Mouse (Mus musculus): Measurements from ENCODE around the gene Mast4.
"Not testable (repeated sequence)": the region's sequence is repeated elsewhere in the genome, so short reads cannot be mapped to it uniquely, and the experiment has no call there.

Gene Mast4

GRCm38 (mm10) chr13:102753714-102754556 lies 580.4 kb downstream of the Mast4 start:
- DNase-seq (ENCODE audit: low read depth, low spot score), result no peak

GRCm38 (mm10) chr13:102749891-102750290 lies 584.4 kb downstream of the Mast4 start:
- DNase-seq (ENCODE audit: low read depth, low spot score), result no peak

- no peak for DNase-seq (ENCODE audit: low read depth, low spot score)
Measured at GRCm38 (mm10) chr13:102749194-102749593, 585.1 kb downstream of the Mast4 start.

- DNase-seq (ENCODE audit: low read depth, low spot score), result no peak
Measured at GRCm38 (mm10) chr13:102746803-102747561, 587.3 kb downstream of the Mast4 start.

GRCm38 (mm10) chr13:102745626-102746342 lies 588.5 kb downstream of the Mast4 start:
- no peak for DNase-seq (ENCODE audit: low read depth, low spot score)

GRCm38 (mm10) chr13:102745270-102745600 lies 589.1 kb downstream of the Mast4 start:
- no peak for DNase-seq (ENCODE audit: low read depth, low spot score)

GRCm38 (mm10) chr13:102744481-102745269 lies 589.6 kb downstream of the Mast4 start:
- peak; percentile 35 for DNase-seq (ENCODE audit: low read depth, low spot score)

- no peak for DNase-seq (ENCODE audit: low read depth, low spot score)
Measured at GRCm38 (mm10) chr13:102739720-102740535, 594.4 kb downstream of the Mast4 start.

- no peak for DNase-seq (ENCODE audit: low read depth, low spot score)
Measured at GRCm38 (mm10) chr13:102737811-102738210, 596.5 kb downstream of the Mast4 start.

GRCm38 (mm10) chr13:102733063-102733462 lies 601.2 kb downstream of the Mast4 start:
- no peak for DNase-seq (ENCODE audit: low read depth, low spot score)

GRCm38 (mm10) chr13:102728951-102729350 lies 605.3 kb downstream of the Mast4 start:
- not testable (repeated sequence) for DNase-seq (ENCODE audit: low read depth, low spot score)

GRCm38 (mm10) chr13:102728035-102728434 lies 606.3 kb downstream of the Mast4 start:
- DNase-seq (ENCODE audit: low read depth, low spot score), result no peak

GRCm38 (mm10) chr13:102726876-102727275 lies 607.4 kb downstream of the Mast4 start:
- DNase-seq (ENCODE audit: low read depth, low spot score), result no peak

- no peak for DNase-seq (ENCODE audit: low read depth, low spot score)
Measured at GRCm38 (mm10) chr13:102725906-102726305, 608.4 kb downstream of the Mast4 start.

GRCm38 (mm10) chr13:102725416-102725815 lies 608.9 kb downstream of the Mast4 start:
- no peak for DNase-seq (ENCODE audit: low read depth, low spot score)

GRCm38 (mm10) chr13:102716973-102717372 lies 617.3 kb downstream of the Mast4 start:
- DNase-seq (ENCODE audit: low read depth, low spot score), result no peak

GRCm38 (mm10) chr13:102700744-102701143 lies 633.6 kb downstream of the Mast4 start:
- DNase-seq (ENCODE audit: low read depth, low spot score), result no peak

- DNase-seq (ENCODE audit: low read depth, low spot score), result no peak
Measured at GRCm38 (mm10) chr13:102700176-102700575, 634.1 kb downstream of the Mast4 start.

- DNase-seq (ENCODE audit: low read depth, low spot score), result no peak
Measured at GRCm38 (mm10) chr13:102698751-102699323, 635.5 kb downstream of the Mast4 start.

GRCm38 (mm10) chr13:102698335-102698734 lies 636.0 kb downstream of the Mast4 start:
- DNase-seq (ENCODE audit: low read depth, low spot score), result no peak
